Mouse (Mus musculus): ENCODE measurements around the gene Car15. TPM values are rescaled to one million over a fixed set of nuclear protein-coding genes. Genes with fewer than 3 reads are reported as not detected.

Car15 gene
- total and polyA plus RNA-seq, 2 experiments = 1.0 to 3.7 TPM

GRCm38 (mm10) chr16:17798321-17799180 is 39.6 kb downstream of the Car15 start:
- H3K4me3 ChIP-seq (ENCODE audit: insufficient read depth, low read depth, low read length) = peak overlapping the region; percentile 61; the same call in 1 of the 2 replicates
- H3K79me2 ChIP-seq (ENCODE audit: control insufficient read depth, insufficient read depth, low read length) = no peaks in the 10 kb centered on the region
- peaks cover 26% of the 10 kb centered on the region for H3K27me3 ChIP-seq (ENCODE audit: control insufficient read depth, insufficient read depth, low read length)
- peak overlapping the region; percentile 51; the same call in 1 of the 2 replicates for H3K27ac ChIP-seq (replicated peaks; ENCODE audit: insufficient read depth, low read depth, low read length)
- TF ChIP-seq CTCF (IDR thresholded peaks at IDR 0.05; ENCODE audit: low read depth, low read length) = no peak
- no peak for TF ChIP-seq POLR2A (IDR thresholded peaks at IDR 0.05; ENCODE audit: extremely low read depth, insufficient read depth, low read length)
- H3K9ac ChIP-seq (ENCODE audit: low read depth, low read length) = peak overlapping the region; percentile 65; the same call in 1 of the 2 replicates
- WGBS = 11% methylated on average over 40 of the region's 45 CpGs
- DNase-seq (ENCODE audit: extremely low read depth, low read depth, low spot score) = no peak
- peaks cover 8% of the 10 kb centered on the region for H3K4me1 ChIP-seq (ENCODE audit: control insufficient read depth, insufficient read depth, low read length)
- no peaks in the 10 kb centered on the region for H3K36me3 ChIP-seq (ENCODE audit: control insufficient read depth, insufficient read depth, low read length)

GRCm38 (mm10) chr16:17797812-17798311 is 40.3 kb downstream of the Car15 start:
- Histone ChIP-seq H3K27me3 (ENCODE audit: control insufficient read depth, insufficient read depth, low read length) (peaks cover 19% of the 10 kb centered on the region), H3K9ac (ENCODE audit: low read depth, low read length) (peak overlapping the region; percentile 65), H3K36me3 (ENCODE audit: control insufficient read depth, insufficient read depth, low read length) (no peaks in the 10 kb centered on the region), H3K4me1 (ENCODE audit: control insufficient read depth, insufficient read depth, low read length) (peaks cover 5% of the 10 kb centered on the region; the same call in 1 of the 2 replicates), H3K4me3 (ENCODE audit: insufficient read depth, low read depth, low read length) (peak overlapping the region; percentile 61), H3K79me2 (ENCODE audit: control insufficient read depth, insufficient read depth, low read length) (no peaks in the 10 kb centered on the region), H3K27ac (replicated peaks; ENCODE audit: insufficient read depth, low read depth, low read length) (peak overlapping the region; percentile 51)
- 11% methylated on average over 29 of the region's 29 CpGs for WGBS
- TF ChIP-seq POLR2A (IDR thresholded peaks at IDR 0.05; ENCODE audit: extremely low read depth, insufficient read depth, low read length) = no peak
- no peak for TF ChIP-seq CTCF (IDR thresholded peaks at IDR 0.05; ENCODE audit: low read depth, low read length)
- DNase-seq (ENCODE audit: extremely low read depth, low read depth, low spot score) = no peak

- no peak for TF ChIP-seq POLR2A (IDR thresholded peaks at IDR 0.05; ENCODE audit: extremely low read depth, insufficient read depth, low read length)
- TF ChIP-seq CTCF (IDR thresholded peaks at IDR 0.05; ENCODE audit: low read depth, low read length) = no peak
- Histone ChIP-seq H3K9ac (ENCODE audit: low read depth, low read length) (peak within 1 kb of the TSS; percentile 65), H3K36me3 (ENCODE audit: control insufficient read depth, insufficient read depth, low read length) (no peaks in the 10 kb centered on the region; the same call in 1 of the 2 replicates), H3K4me3 (ENCODE audit: insufficient read depth, low read depth, low read length) (peak within 1 kb of the TSS; percentile 61), H3K27ac (replicated peaks; ENCODE audit: insufficient read depth, low read depth, low read length) (peak within 1 kb of the TSS; percentile 51), H3K79me2 (ENCODE audit: control insufficient read depth, insufficient read depth, low read length) (no peaks in the 10 kb centered on the region), H3K27me3 (ENCODE audit: control insufficient read depth, insufficient read depth, low read length) (peaks cover 17% of the 10 kb centered on the region; the same call in 1 of the 2 replicates), H3K4me1 (ENCODE audit: control insufficient read depth, insufficient read depth, low read length) (no peaks in the 10 kb centered on the region)
- no peak for DNase-seq (ENCODE audit: extremely low read depth, low read depth, low spot score)
- WGBS = 5% methylated on average over 80 of the region's 81 CpGs
Measured at GRCm38 (mm10) chr16:17796971-17797811, 41.0 kb downstream of the Car15 start, which contains the start of gene Scarf2. Gene Scarf2, plus strand, starts transcription at chr16:17797282.

GRCm38 (mm10) chr16:17796519-17796918 is 41.6 kb downstream of the Car15 start:
- Histone ChIP-seq H3K27ac (replicated peaks; ENCODE audit: insufficient read depth, low read depth, low read length) (no peak overlapping the region), H3K79me2 (ENCODE audit: control insufficient read depth, insufficient read depth, low read length) (no peaks in the 10 kb centered on the region), H3K4me1 (ENCODE audit: control insufficient read depth, insufficient read depth, low read length) (no peaks in the 10 kb centered on the region), H3K27me3 (ENCODE audit: control insufficient read depth, insufficient read depth, low read length) (peaks cover 17% of the 10 kb centered on the region; the same call in 1 of the 2 replicates), H3K4me3 (ENCODE audit: insufficient read depth, low read depth, low read length) (peak overlapping the region; percentile 36; the same call in 1 of the 2 replicates), H3K36me3 (ENCODE audit: control insufficient read depth, insufficient read depth, low read length) (peaks cover under 1% of the 10 kb centered on the region; the same call in 1 of the 2 replicates), H3K9ac (ENCODE audit: low read depth, low read length) (no peak overlapping the region)
- TF ChIP-seq CTCF (IDR thresholded peaks at IDR 0.05; ENCODE audit: low read depth, low read length) (no peak), POLR2A (IDR thresholded peaks at IDR 0.05; ENCODE audit: extremely low read depth, insufficient read depth, low read length) (no peak)
- DNase-seq (ENCODE audit: extremely low read depth, low read depth, low spot score) = no peak

- H3K27ac ChIP-seq (replicated peaks; ENCODE audit: insufficient read depth, low read depth, low read length) = no peak overlapping the region
- H3K36me3 ChIP-seq (ENCODE audit: control insufficient read depth, insufficient read depth, low read length) = peaks cover 9% of the 10 kb centered on the region
- 80% methylated on average over 5 of the region's 5 CpGs for WGBS
- DNase-seq (ENCODE audit: extremely low read depth, low read depth, low spot score) = no peak
- no peaks in the 10 kb centered on the region for H3K4me1 ChIP-seq (ENCODE audit: control insufficient read depth, insufficient read depth, low read length)
- H3K4me3 ChIP-seq (ENCODE audit: insufficient read depth, low read depth, low read length) = no peak overlapping the region
- no peak for TF ChIP-seq CTCF (IDR thresholded peaks at IDR 0.05; ENCODE audit: low read depth, low read length)
- no peak for TF ChIP-seq POLR2A (IDR thresholded peaks at IDR 0.05; ENCODE audit: extremely low read depth, insufficient read depth, low read length)
- H3K9ac ChIP-seq (ENCODE audit: low read depth, low read length) = no peak overlapping the region
- H3K27me3 ChIP-seq (ENCODE audit: control insufficient read depth, insufficient read depth, low read length) = peaks cover 17% of the 10 kb centered on the region; the same call in 1 of the 2 replicates
- no peaks in the 10 kb centered on the region for H3K79me2 ChIP-seq (ENCODE audit: control insufficient read depth, insufficient read depth, low read length)
Measured at GRCm38 (mm10) chr16:17795643-17796042, 42.5 kb downstream of the Car15 start.

Data from liver, adult 2 months (tissue).